Mouse (Mus musculus) right cerebral cortex, adult 2 months (tissue): ENCODE results near the gene Cpsf4l.
"Not testable (repeated sequence)": the region's sequence is repeated elsewhere in the genome, so short reads cannot be mapped to it uniquely, and the experiment has no call there.

ENCODE experiments used
- DNase-seq, 2 experiments: peaks; one replicate each; pipeline ENCODE4 v3.0.0; 2021 to 2022; ENCODE audit warnings: low spot score in 2 of 2

The Cpsf4l gene

DNA sequence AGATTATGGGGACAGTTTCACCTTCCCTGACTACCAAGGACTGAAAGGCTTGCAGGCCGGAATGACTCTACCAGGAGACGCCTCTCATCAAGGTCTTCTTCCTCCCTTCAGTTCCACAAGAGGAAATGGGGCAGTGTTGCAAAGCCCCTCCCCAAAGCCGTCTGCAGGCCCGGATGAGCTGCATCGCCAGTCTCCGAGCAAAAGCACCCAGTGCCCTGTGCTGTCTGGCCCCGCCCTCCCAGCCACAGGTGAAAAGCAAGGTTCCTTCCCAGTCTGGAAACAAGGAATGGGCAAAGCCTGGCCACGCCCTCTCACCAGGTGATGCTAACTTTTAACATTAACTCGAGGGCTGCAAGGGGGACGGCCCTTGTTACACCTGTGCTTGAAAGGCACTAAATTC is 43.2 kb downstream of the Cpsf4l start:
- DNase-seq: no peak

DNA sequence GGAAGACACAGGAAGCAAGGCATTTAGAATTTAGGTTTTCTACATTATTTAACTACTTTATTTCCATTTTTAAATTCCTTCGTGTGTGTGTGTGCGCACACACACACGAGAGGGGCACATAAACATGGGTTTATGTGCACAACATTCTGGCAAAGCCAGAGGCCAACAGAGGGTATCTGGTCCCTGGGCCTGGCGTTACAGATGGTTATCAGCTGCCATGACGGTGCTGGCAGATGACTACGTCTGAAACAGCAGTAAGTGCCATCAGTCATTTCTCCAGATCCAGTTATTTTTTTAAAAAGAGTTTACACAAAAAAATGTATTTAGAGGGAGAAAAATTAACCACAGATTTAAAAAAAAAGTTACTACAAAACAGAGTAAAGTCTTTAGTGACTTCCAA is 43.6 kb downstream of the Cpsf4l start:
- no peak for DNase-seq

DNA sequence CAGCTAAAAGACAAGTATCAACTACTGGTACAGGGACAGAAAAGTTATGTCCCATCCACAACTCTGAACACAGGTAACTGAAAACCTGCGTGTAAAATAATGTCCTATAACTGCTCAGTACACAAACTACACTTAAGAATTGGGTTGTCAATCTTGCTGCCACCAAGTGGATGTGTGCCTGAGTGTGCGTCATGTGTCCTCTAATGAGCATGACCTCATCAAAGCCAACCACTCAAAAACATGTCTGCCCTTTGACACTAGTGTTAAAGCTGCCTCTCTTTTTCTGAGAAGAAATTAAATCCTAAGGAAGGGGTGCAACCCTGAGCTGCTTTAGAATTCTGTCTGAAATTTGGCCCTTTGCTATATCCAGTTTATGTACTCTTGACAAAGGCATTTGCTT is 45.5 kb downstream of the Cpsf4l start:
- no peak for DNase-seq

DNA sequence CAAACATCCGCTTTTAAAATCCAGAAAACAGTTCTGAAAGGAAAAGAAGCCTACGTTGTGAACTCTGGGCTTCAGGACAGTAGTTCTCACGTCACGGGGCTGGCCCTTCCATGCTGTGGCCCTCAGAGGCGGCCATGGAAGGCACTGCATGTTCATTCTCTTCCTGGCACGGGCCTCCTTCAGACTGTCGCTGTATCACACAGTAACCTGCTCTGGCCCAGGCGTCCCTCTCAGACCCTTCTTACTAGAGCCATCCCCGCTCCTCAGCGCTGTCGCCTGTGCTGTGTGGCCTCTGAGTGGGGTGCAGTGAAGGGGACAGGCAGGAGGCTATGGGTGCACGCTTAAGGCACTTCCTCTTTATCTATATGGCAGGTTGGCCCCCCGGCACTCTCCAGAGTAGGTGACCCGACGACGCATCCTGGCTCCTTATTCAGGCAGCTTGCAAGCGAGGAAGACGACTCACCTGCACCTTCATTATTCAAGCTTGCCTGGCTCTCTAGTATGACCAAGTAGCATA is 47.9 kb downstream of the Cpsf4l start:
- DNase-seq: no peak

DNA sequence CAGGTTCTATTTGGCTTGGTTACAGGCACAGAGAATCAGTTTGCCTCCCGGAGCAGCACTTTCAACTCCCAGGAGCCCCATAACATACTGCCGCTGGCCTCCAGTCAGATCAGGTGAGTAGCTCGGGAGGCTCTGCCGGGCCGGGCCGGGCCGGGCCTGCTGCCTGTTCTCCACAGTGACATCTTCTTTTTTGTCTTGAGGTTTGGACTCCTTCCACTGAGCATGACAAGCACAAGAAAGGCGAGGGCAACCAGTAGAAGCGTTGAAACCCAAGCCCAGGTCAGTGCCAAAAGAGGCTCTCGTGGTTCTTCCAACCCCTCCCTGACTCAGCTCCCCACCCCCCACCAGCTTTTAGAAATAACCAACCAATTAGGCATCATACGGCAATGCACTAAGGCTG is 48.9 kb downstream of the Cpsf4l start:
- no peak for DNase-seq

DNA sequence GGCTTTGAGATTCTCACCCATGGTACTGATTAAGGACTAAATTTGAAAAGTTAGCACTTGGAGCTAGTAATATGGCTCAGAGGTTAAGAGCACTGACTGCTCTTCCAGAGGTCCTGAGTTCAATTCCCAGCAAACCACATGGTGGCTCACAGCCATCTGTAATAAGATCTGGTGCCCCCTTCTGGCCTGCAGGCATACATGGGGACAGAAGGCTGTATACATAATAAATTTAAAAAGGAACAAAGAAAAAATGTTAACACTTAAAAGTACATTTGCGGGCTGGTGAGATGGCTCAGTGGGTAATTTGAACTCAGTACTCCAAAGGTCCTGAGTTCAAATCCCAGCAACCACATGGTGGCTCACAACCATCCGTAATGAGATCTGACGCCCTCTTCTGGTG is 49.6 kb downstream of the Cpsf4l start:
- DNase-seq: not testable (repeated sequence)

DNA sequence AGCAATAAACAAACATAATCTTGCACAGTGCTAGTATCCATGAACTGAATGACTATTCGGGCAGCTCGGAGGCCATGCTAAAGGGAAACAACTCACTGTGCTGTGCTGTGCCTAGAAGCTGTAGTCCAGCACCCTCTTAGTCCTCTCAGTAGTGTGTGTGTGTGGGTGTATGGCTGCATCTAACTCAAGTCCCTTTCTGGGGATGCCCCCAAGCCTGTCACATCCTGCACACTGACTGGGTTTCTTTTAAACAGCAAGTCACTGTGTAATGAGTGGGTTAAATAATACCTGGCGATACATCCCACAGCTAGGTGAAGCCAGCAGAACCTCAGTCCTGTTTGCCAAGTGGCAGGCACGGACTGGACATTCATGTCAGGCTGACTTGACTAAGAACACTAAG is 51.1 kb downstream of the Cpsf4l start:
- no peak for DNase-seq

DNA sequence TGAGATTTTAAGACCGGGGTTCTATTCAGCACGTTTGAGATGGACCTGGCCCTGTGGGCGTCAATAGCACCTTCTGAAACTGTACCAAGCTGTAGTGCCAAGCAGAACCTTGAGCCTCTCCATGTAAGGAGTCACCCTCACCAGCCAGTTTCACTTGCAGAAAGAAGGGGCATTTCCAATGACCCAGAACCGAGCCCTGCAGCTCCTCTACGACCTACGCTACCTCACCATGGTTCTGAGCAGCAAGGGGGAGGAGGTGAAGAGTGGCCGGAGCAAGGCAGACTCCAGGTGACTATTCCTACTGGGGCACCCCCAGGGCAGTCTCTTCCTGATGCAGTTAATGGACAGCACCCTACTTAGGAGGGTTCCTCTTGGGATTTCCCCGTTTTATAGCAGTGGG is 51.5 kb downstream of the Cpsf4l start:
- no peak for DNase-seq

DNA sequence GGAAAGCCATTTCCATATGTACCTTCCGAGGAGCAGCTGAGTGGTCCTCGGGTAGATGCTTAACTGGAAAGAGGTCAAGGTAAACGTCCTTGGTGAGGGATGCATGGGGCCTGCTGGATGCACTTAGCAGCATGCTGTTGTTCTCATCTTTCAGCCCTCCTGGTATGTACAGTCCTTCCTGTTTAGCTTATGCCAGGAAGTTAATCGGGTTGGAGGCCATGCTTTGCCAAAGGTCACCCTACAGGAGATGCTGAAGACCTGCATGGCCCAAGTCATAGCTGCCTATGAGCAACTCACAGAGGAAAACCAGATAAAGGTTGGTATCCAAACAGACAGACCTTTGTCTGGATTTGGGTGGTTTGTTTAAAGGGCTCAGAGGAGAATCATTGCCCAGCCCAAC is 52.6 kb downstream of the Cpsf4l start:
- DNase-seq: no peak

DNA sequence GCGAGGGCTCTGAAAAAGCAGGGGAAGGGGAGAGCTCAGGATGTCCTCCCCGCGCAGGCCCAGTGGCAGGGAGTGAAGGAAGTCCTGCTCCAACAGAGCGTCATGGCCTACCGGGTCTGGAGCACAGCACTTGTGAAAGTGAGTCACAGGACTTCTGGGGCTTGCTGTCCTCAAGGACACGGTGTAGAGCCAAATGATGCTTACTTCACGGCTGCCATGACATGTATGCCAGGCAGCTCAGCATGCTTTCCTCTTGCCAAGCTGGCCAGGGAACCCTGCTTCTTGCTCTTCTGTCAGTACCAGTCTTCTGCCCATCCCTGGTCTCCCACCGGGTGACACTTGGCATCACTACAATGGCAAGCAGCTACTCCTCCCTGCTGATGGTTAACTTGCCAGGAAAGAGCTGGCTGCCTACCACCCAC is 53.3 kb downstream of the Cpsf4l start:
- no peak for DNase-seq

DNA sequence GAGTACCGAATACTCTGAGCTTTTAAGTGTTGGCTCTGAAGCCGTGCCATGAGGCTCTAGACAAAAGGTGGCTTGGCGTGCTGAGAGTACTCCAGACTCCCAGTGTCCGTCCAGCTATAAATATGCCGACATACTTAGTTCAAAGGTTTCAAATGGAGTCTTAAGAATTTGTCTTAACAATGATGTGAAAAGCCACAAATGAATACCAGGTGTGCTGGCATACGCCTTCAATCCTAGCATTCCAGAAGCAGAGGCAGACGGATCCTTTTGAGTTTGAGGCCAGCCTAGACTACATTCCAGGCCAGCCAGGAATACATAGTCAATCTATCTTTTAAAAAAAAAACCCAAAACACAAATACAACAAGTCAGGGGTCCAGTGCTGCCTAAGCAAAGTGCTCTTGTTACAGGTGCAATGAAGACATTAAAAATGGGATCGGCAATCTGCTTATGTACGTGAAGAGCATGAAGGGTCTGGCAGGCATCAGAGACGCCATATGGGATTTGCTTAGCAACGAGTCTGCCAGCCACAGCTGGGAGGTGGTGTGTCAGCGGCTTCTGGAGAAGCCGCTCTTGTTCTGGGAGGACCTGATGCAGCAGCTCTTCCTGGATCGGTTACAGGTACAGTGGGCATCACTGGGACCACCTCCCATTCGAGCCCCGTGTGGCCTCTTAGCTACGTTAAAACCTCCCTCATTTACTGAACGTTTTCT is 55.1 kb downstream of the Cpsf4l start:
- peak in 1 of 2 experiments; percentile 68 for DNase-seq

DNA sequence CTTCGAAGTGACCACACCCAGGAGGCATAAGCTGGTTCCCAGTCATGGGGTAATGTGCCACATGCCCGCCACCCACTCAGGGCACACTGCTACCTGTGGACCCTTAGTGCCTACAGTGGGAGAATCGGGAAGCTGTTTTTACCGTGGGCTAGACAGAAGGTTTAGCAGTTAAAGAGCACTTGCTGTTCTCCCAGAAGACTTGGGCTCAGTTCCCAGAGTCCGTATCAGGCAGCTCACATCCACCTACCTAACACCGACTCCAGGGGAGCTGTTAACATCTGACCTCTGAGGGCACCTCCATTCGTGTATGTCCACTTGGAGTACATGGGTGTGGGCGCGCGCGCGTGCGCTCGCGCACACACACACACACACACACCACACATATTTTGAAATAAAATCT is 55.7 kb downstream of the Cpsf4l start:
- DNase-seq: no peak

DNA sequence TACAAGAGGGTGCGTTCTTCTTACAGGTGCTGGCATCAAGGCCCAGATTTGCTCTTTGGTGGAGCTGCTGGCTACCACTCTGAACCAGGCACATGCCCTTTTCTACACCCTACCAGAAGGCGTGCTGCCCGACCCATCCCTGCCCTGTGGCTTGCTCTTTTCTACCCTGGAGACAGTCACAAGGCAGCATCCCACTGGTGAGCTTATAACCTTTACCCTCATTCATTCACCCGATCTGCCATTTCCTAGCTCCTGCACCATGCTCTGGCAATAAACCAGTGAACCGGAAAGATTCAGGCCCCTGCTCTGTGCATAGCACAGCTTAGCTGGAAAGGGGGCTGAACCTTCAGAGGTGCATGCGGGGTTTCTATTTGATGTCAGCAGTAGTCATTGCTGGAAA is 57.3 kb downstream of the Cpsf4l start:
- DNase-seq: no peak

DNA sequence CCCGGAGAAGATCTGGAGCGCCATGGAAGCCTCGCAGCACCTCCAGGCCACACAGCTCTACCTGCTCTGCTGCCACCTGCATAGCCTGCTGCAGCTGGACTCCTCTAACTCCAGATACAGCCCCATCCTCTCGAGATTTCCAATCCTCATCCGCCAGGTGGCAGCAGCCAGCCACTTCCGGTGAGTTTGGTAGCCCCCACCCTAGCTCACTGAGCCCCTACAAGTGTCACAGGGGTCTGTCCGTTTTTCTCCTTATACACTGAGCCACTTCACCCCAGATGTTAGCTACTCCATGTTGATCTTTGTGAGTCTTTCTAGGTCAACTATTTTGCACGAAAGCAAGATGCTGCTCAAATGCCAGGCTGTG is 57.9 kb downstream of the Cpsf4l start:
- no peak for DNase-seq

DNA sequence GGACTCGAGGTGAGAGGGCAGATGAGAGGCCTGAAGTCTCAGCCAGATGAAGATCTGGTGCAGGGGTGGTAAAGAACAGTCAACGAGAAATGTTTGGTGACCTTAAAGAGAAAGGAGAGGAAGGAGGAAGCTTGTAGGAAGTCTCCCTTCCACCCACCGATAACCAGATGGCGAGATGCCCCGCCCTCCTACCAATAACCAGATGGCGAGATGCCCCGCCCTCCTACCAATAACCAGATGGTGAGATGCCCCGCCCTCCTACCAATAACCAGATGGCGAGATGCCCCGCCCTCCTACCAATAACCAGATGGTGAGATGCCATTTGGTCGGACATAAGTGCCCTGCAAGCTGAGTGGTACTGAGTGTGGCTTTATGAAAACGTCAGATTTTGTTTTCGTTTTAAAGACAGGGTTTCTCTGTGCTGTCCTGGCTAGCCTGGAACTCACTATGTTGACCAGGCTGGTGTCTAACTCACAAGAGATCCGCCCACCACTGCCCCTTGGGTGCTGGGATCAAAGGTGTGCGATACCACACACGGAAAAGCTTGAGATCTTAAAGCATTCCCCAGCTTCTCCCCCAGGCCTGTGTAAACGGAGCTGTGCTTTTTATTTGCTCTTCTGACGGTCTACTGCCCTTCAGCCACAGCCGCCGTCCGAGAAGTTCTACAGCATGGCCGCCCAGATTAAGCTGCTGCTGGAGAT is 58.5 kb downstream of the Cpsf4l start:
- no peak for DNase-seq

DNA sequence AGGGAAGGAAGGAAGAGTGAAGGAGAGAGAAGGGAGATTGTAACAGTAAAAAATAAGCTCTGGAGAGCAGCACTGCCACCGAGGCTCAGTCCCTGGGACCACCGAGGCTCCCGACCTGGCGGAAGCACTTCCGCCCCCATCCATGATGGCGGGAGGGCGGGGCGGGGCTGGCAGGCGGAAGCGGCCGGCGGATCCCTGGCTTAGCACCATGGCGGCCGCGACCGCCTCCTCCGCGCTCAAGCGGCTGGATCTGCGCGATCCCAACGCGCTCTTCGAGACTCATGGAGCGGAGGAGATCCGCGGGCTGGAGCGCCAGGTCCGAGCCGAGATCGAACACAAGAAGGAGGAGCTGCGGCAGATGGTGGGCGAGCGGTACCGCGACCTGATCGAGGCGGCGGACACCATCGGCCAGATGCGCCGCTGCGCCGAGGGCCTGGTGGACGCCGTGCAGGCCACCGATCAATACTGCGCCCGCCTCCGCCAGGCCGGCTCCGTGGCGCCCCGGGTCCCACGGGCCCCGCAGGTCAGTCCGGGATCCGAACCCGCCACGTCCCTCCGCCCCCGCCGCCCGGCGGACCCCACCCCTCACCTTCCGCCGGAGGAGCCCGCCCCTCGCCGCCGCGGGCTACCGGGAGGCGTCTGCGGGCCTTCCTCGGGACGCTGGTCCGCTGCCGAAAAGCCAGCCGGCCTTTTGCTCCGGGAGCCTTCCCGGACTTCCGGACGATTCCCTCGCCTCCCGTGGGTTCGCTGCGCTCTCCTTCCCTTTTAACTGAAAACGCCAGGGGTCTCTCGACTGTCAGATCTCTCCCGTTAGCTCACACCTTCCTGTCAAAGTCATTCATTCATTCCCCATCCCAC is 60.2 kb downstream of the Cpsf4l start, which contains the start of gene Slc39a11:
Gene Slc39a11 (minus strand): TSS at position 727 of the 858 bp plus-strand sequence.
- DNase-seq: peak in 1 of 2 experiments; percentile 74

DNA sequence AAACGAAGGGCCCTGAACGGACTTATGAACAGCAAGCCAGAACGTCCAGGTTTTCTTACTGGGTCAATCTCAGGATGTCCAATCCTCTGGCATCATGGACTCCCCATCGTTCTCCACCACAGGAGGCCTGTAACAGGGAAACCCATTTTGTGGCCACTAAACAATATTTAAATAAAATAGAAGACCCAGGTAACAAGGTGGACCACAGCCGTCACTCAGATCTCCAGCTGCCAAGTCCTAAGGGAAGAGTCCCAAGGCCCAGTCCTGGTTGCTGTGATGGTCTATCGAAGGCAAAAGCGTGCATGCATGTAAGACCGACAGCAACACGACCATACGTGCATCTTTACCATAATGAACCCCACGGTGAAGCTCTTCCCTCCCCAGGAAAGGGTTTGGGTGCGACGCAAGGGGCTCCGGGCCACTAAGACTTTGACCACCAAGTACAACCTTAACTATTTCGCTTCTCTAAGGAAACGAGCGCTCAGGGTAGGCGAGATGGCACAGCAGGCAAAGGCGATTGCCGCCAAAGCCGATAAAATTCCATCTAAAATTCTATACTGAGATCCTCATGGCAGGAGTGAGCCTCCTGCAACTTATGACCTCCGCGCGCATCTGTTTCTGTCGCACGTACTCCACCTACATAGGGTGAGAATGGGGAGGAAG is 61.0 kb downstream of the Cpsf4l start, which contains the start of gene Cog1:
Gene Cog1 (plus strand): TSS at position 480 of the 663 bp plus-strand sequence.
- DNase-seq: no peak
